Mouse (Mus musculus) erythroblast, embryonic 14.5 days (primary cell): Measurements from ENCODE around the gene Nfkbiz.

Experiments used
- GATA1 ChIP-seq: IDR thresholded peaks from 2 replicates; pipeline ENCODE4 v1.6.1; 2012; ENCODE audit warnings: low read length, inconsistent platforms, mixed read lengths
- TAL1 ChIP-seq: IDR thresholded peaks from 3 replicates; pipeline ENCODE4 v1.6.1; 2012; ENCODE audit warnings: low read length, inconsistent platforms, mixed read lengths

DNA sequence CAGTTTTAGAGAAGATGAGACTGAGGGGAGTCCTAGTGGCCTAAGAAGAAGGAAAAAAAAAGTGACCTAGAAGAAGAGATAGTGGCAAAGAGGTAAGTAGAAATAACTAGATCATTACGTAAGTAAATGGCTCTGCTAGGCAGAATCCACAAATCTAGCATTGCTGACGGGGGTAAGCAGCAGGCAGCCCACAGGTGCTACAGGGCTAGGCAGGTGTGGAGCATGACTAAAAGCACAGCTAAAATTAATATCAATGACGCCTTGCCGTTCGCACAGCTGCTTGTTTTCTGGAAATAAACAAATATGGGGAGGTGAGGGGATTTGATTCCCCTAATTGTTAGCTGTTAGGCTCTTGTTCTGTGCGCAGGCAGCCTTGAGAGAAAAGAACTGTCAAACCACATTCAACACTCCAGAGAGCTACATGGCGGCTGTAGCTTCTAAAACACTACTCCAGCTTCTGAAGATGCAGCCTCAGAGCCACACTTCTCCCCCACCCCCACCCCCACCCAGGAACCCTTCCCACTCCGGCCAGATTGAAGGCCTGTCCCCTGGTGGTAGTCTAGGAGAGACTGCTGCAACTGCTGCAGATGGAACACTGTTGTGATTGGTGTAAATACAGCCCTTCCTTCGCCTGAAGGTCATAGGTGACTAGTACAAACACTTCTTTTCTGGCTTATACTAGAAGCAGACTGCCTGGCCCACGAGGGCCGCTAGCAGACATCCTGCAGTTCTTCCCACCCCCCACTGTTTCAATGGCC lies 15.1 kb downstream of the Nfkbiz start:
- TF ChIP-seq GATA1 (no peak), TAL1 (no peak)
